Mouse (Mus musculus) granulocyte monocyte progenitor cell, adult 5-6 weeks (primary cell): Measurements from ENCODE around the gene Ppm1h. TPM values are rescaled to one million over a fixed set of nuclear protein-coding genes. Genes with fewer than 3 reads are reported as not detected.
"Not testable (repeated sequence)": the region's sequence is repeated elsewhere in the genome, so short reads cannot be mapped to it uniquely, and the experiment has no call there.

Experiments used
- ATAC-seq: replicated peaks from 2 replicates; pipeline ENCODE4 v1.8.0; 2016; ENCODE audit warnings: mild to moderate bottlenecking, moderate TSS enrichment, inconsistent platforms; ENCODE audit not compliant: poor library complexity, severe bottlenecking
- total RNA-seq, 2 experiments: library from RNA; stranded (forward) in 1 of 2; stranded (reverse) in 1 of 2; fragments of 200-712, 200-1000 nt in 1 of 2; fragments of >200 nt in 1 of 2; fragmentation: Nextera tagmentation in 1 of 2; gene quantifications; 2 replicates each; pipeline ENCODE4 v1.2.3; 2014 to 2017

Ppm1h gene
- total RNA-seq, 2 experiments from 2014 or later: 25.0 to 37.0 TPM

DNA sequence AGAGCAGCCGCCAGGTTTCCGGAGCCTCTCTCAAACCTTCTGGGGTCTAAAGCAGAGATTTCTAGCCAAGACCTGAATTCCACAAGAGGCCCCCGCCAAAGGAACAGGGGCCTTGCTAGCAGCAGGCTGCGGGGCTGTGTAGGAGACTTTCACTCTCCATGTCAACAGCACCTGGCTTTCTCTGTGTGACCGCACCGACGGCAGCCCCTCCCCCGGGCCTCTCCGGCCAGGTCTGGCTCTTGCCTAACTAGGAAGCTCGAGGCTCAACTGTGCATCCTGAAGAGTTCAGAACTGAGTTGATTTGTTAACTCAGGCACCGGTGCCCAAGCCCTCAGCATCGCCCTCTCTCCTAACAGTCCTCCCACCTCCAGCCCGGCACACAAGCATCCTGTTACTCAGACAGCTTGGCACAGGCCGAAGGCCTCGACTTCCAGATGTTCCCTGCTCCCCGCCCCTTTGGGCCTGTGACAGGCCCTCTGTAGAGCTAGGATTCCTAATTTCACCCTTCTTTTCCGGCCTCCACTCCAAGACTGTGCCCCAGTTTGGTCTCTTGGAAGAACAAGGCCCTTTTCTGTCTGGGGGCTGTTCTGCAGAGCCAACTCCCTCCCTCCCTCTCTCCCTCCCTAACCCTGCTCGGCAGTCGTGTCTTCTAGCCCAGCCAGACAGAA is 234.3 kb downstream of the Ppm1h start:
- peak; percentile 83 for ATAC-seq

DNA sequence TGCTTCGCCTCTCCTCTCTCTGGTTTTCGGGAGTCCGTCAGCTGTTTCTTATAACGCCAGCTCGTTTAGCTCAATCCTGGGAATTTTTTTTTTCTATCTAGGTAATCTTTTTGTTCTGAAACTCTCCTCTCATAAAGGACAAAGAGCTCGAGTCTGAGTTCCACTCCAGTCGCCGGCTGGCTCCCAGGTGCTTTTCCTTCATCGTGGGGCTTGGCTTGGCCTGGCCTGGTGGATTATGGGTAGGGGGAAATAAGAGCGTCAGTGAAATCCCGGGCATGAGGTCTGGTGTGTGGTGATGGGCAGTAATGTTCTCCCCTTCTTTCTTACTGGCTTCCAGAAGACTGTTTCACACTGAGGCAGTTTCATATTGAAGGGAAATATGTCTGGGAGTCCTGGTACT is 234.8 kb downstream of the Ppm1h start:
- ATAC-seq: no peak

DNA sequence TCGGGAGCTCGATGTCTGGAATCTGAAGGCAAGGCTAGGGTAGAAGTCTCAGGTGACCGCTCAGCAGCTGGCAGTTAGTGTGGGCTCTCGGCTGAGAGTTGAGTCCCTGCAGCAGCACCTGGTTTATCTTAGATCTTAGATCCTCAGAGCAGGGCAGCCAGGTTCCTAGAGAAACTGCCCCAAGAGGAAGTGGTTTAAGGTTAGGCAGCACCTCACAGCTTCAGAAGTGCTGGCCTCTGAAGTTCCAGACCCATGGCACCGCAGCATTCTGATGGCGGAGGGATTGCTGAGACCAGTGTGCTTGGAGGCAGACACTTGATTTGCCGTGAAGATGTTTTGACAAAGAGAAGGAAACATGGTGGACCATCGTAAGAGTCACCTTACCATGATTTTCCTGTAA is 237.3 kb downstream of the Ppm1h start:
- no peak for ATAC-seq

DNA sequence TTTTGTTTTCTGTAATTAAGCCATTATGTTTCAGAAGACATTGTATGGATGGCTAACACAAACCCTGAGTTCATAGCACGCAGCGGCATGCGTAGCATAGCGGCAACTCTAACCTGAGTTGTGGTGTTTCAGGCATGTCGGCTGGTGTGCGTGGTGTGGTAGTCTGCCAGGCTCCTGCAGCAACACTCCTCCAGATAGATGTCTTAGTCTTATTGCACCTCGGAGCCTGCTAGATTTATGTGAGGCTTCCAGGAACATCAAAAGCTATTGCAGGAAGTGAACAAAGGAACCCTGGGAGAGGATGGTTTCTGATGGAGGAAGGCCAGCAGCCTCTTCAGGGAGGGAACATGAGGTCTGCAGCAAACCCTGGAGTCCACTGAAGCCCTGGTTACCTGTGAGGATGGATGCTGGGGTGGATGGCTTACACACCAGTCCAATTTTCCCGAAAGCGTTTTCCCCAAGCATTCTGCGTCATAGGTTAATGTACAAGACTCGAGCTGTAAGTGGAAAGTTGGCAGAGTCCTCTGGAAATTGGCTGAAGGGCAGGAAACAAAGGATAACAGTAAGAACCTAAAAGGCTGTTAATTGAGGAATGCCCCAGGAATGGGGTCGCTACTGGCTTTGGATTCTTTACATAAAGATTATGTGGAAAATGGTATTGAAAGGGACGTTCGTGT is 239.2 kb downstream of the Ppm1h start:
- ATAC-seq: no peak

- no peak for ATAC-seq
Observed at GRCm38 (mm10) chr10:122918325-122918694, 239.7 kb downstream of the Ppm1h start.

GRCm38 (mm10) chr10:122918754-122919153 is 240.2 kb downstream of the Ppm1h start:
- ATAC-seq: no peak

- no peak for ATAC-seq
Observed at GRCm38 (mm10) chr10:122919416-122919815, 240.9 kb downstream of the Ppm1h start.

DNA sequence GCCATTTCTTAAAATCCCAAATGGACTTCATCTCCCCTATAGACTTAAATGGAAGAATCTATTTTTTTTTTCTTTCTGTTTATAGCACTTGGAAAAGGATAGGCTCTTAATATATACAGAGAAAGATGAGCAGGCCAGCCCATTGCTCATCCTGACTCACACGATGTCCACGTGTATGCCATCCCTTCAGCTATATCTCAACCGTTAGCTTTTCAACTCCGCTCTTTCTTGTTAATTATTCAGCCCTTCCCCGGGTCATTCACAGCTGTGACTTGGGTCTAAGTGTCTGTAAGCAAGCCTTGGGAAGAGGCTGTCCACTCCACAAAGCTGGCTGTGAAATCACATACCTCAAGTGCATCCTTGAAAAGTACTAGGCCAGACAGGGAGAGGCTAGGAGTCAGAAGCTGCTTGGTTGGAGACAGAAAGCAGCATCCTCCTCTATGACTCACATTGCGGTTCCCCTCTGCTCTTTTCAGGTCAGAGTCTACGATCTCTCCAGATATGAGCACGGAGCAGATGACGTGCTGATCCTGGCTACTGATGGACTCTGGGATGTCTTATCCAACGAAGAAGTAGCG is 241.7 kb downstream of the Ppm1h start:
- no peak for ATAC-seq

- ATAC-seq: no peak
Observed at GRCm38 (mm10) chr10:122922226-122922625, 243.7 kb downstream of the Ppm1h start.

GRCm38 (mm10) chr10:122924571-122924970 is 246.0 kb downstream of the Ppm1h start:
- ATAC-seq: not testable (repeated sequence)

- no peak for ATAC-seq
Observed at GRCm38 (mm10) chr10:122926275-122926674, 247.7 kb downstream of the Ppm1h start.

GRCm38 (mm10) chr10:122930520-122930919 is 252.0 kb downstream of the Ppm1h start:
- no peak for ATAC-seq

DNA sequence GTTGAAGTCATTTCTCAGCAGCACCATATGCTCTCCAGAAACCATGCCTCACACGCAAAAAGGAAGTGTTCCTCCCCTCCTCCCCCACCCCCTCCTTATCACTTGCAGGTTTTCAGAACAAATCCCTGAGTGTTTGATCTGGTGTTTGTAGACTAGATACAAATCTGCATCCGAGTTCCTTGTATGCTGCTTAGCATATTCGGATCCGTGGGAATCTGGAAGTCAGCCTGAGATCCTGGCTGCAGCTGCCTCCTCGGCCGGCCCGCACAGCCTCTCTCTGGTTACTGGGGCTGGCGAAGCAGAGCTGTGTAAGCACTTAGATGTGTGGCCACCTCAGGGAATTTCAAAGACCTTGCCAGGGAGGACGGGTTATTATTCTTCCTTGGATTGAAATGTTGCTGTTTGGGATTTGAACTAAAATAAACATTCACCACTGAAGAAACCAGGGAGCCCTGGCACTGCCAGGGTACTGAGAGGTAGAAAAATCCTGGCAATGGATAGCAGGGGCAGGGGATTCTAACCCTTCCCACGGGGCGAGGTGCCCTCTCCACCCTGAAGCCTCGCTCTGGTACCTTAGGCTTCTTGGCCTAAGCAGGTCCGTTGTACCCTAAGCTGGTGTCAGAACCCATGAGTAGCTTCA is 252.8 kb downstream of the Ppm1h start:
- ATAC-seq: no peak

DNA sequence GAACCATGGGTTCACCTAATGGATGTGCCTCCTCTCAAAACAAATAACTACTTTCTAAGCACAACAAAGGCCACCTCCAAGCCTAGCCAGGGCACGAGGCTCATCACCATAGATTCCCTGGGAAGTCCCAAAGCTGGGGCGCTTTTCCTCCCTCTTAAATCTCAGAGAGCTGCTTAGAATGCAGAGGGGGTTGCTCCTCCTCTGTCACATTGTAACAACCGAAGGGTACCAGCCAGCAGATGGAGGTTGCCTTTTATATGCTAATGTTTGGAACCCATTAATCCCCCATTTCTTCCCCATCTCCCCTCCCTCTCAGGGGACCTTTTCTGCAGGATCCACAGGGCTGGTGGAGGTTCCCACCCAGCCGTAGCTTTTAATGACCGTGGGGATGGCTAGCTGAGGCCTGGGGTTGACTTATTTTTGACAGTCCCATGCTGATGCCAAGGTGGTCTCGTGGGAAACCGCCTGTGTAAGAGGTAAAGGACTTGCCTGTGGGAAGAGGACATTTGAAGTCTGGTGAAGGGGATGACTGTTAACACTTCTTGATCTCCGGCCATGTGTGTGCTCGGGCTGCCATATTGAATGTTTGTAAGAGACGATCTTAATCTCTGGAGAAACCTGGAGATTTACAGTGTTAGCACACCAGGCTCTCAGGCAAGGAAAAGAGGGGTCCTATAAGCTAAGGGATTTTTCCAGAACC is 253.4 kb downstream of the Ppm1h start:
- no peak for ATAC-seq

GRCm38 (mm10) chr10:122933053-122933838 is 254.7 kb downstream of the Ppm1h start:
- ATAC-seq: no peak

DNA sequence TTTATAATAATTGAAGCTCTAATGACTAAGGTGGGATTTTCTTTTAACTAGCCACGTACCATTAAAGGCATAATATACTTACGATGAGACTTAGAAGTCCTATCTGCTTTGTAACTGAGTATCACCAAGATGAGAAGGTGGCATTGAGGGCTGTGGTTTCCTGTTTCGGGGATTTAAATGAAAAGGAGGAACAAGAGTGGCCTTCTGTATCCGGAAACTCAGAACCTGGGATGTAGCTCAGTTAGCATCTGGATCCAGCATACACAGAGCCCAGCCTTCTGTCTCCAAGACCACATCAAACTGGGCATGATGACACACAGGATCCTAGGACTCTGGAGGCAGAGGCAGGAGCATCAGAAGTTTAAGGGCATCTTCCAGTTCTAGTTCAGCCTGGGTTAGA is 256.8 kb downstream of the Ppm1h start:
- ATAC-seq: peak; percentile 82

DNA sequence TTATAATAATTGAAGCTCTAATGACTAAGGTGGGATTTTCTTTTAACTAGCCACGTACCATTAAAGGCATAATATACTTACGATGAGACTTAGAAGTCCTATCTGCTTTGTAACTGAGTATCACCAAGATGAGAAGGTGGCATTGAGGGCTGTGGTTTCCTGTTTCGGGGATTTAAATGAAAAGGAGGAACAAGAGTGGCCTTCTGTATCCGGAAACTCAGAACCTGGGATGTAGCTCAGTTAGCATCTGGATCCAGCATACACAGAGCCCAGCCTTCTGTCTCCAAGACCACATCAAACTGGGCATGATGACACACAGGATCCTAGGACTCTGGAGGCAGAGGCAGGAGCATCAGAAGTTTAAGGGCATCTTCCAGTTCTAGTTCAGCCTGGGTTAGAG is 258.8 kb downstream of the Ppm1h start:
- ATAC-seq: peak; percentile 85

GRCm38 (mm10) chr10:122939546-122939945 is 261.0 kb downstream of the Ppm1h start:
- no peak for ATAC-seq

- no peak for ATAC-seq
Observed at GRCm38 (mm10) chr10:122942771-122943170, 264.2 kb downstream of the Ppm1h start.

DNA sequence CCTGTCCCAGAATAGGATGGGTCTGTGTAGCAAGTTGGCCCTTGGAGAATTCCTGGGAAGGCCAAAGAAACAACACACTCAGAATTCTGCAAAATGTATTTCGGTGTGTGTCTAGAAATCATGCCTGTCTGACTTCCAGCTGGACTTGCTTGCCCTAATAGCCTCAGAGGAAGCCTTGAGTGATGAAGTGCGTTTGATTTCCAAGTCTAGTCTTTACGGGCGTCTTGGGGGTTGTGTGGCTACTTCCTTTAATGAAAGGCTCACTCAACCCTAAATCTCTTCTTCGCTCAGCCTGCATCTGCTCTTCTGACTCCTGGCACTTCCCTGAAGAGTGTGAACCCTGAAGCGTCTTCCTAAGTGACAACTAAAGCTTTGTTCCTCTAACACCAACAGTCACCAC is 265.3 kb downstream of the Ppm1h start:
- ATAC-seq: no peak; the same call in 1 of the 2 replicates
